Mouse (Mus musculus) large intestine, adult 2 months (tissue): Measurements from ENCODE around the gene Neurl3. TPM values are rescaled to one million over a fixed set of nuclear protein-coding genes. Genes with fewer than 3 reads are reported as not detected.

ENCODE experiments used
- DNase-seq: peaks from one replicate; pipeline ENCODE4 v3.0.0-alpha.2; 2012; ENCODE audit warnings: low read depth, low spot score
- WGBS: fragments of 180-500 bp; shearing (Covaris S2); methylation state at CpG from one replicate; pipeline ENCODE4 v1.1.7; 2018; 5-methylcytosine and 5-hydroxymethylcytosine counted together
- polyA plus RNA-seq: library from polyadenylated mRNA; depleted of rRNA; stranded (reverse); fragments of >200 nt; gene quantifications from 2 replicates; pipeline ENCODE4 v1.2.3, GENCODE M21; 2012; rRNA removed

The Neurl3 gene
- polyA plus RNA-seq, 1 experiment: 88.2 TPM

GRCm38 (mm10) chr1:36235057-36235639 lies 39.3 kb downstream of the Neurl3 start:
- WGBS: 51% methylated on average over 9 of the region's 9 CpGs
- no peak for DNase-seq

GRCm38 (mm10) chr1:36233218-36233617 lies 41.3 kb downstream of the Neurl3 start:
- no peak for DNase-seq

GRCm38 (mm10) chr1:36230919-36231705 lies 43.4 kb downstream of the Neurl3 start:
- WGBS: 84% methylated on average over 7 of the region's 7 CpGs
- DNase-seq: no peak

More at GRCm38 (mm10) chr1:36233218-36233617, 41.3 kb downstream of the Neurl3 start:
- WGBS: 87% methylated on average over 6 of the region's 6 CpGs

- DNase-seq: no peak
- 80% methylated on average over 9 of the region's 9 CpGs for WGBS
Observed at GRCm38 (mm10) chr1:36228461-36228860, 46.0 kb downstream of the Neurl3 start.

GRCm38 (mm10) chr1:36224648-36225047 lies 49.8 kb downstream of the Neurl3 start:
- 81% methylated on average over 3 of the region's 3 CpGs for WGBS
- DNase-seq: no peak

Other genes with a start within 250 kb of the Neurl3 start
- gene Hs6st1, start 206.3 kb downstream of the Neurl3 start, polyA plus RNA-seq: 46.7 and 59.4 TPM in 2 replicates
- 18.5 and 19.8 TPM in 2 replicates for gene Uggt1, start 30.0 kb downstream of the Neurl3 start, polyA plus RNA-seq
- 7.8 and 8.0 TPM in 2 replicates for gene Arid5a, start 33.1 kb upstream of the Neurl3 start, polyA plus RNA-seq
- gene Kansl3, start 94.5 kb upstream of the Neurl3 start, polyA plus RNA-seq: 24.1 and 48.4 TPM in 2 replicates
- gene Fer1l5, start 97.6 kb upstream of the Neurl3 start, polyA plus RNA-seq: not detected in 2 replicates
- gene Lman2l, start 170.6 kb upstream of the Neurl3 start, polyA plus RNA-seq: 8.1 and 9.3 TPM in 2 replicates
- 103 and 109 TPM in 2 replicates for gene Cnnm4, start 196.9 kb upstream of the Neurl3 start, polyA plus RNA-seq
- 12.8 and 13.7 TPM in 2 replicates for gene Cnnm3, start 237.2 kb upstream of the Neurl3 start, polyA plus RNA-seq